Mouse (Mus musculus) limb, embryonic 14.5 days (tissue): ENCODE data around the gene Nhej1. TPM values are rescaled to one million over a fixed set of nuclear protein-coding genes. Genes with fewer than 3 reads are reported as not detected.

Experiments
- ATAC-seq: fragments of 200-750 bp; cut with Nextera tagmentation; 2 replicates; pipeline ENCODE4 v1.8.0; 2017; ENCODE audit warnings: low read depth, moderate number of reproducible peaks, moderate TSS enrichment; ENCODE audit not compliant: low FRiP score
- DNase-seq: peaks from one replicate; pipeline ENCODE4 v3.0.0-alpha.2; 2015; ENCODE audit warnings: low spot score
- H3K27ac ChIP-seq: fragments of 300-500 bp; sonication (generic); replicated peaks from 2 replicates; pipeline ENCODE4 v1.5.1; 2014; ENCODE audit warnings: low read depth, mild to moderate bottlenecking, low read length, moderate library complexity, mixed read lengths
- H3K27me3 ChIP-seq: fragments of 300-500 bp; sonication (generic); 2 replicates; pipeline ENCODE4 v1.6.1; 2014; ENCODE audit warnings: low read length, mixed read lengths; ENCODE audit not compliant: control insufficient read depth, insufficient read depth
- H3K36me3 ChIP-seq: fragments of 300-500 bp; sonication (generic); 2 replicates; pipeline ENCODE4 v1.6.1; 2014; ENCODE audit warnings: mild to moderate bottlenecking, low read length, moderate library complexity, mixed read lengths; ENCODE audit not compliant: control insufficient read depth, insufficient read depth
- H3K4me1 ChIP-seq: fragments of 300-500 bp; sonication (generic); 2 replicates; pipeline ENCODE4 v1.6.1; 2014; ENCODE audit warnings: antibody characterized with exemption, low read length, mixed read lengths; ENCODE audit not compliant: control insufficient read depth, insufficient read depth
- H3K4me2 ChIP-seq: fragments of 300-500 bp; sonication (generic); replicated peaks from 2 replicates; pipeline ENCODE4 v1.6.1; 2014; ENCODE audit warnings: low read depth, mild to moderate bottlenecking, low read length, moderate library complexity; ENCODE audit not compliant: severe bottlenecking
- H3K4me3 ChIP-seq: fragments of 300-500 bp; sonication (generic); replicated peaks from 2 replicates; pipeline ENCODE4 v1.5.1; 2014; ENCODE audit warnings: low read length
- H3K9ac ChIP-seq: fragments of 300-500 bp; sonication (generic); 2 replicates; pipeline ENCODE4 v1.6.1; 2014; ENCODE audit warnings: mild to moderate bottlenecking, low read depth, low read length, moderate library complexity; ENCODE audit not compliant: severe bottlenecking
- H3K9me3 ChIP-seq: fragments of 300-500 bp; sonication (generic); 2 replicates; pipeline ENCODE4 v1.6.1; 2016; ENCODE audit warnings: low read length; ENCODE audit not compliant: control insufficient read depth
- POLR2A ChIP-seq: fragments of 200-500 bp; IDR thresholded peaks from 2 replicates; pipeline ENCODE4 v1.8.0; 2012; ENCODE audit warnings: inconsistent platforms, mild to moderate bottlenecking, moderate library complexity, borderline replicate concordance; ENCODE audit not compliant: insufficient read depth, insufficient read length; ENCODE audit errors: extremely low read depth
- WGBS: fragments of 180-500 bp; shearing (Covaris S2); extraction: QIAGEN DNeasy Blood & Tissue Kit; methylation state at CpG from one replicate; pipeline ENCODE4 v1.1.7; 2014; 5-methylcytosine and 5-hydroxymethylcytosine counted together
- polyA plus RNA-seq, 2 experiments: library from polyadenylated mRNA; depleted of rRNA in 1 of 2; stranded (reverse) in 1 of 2; unstranded in 1 of 2; fragments of >200 nt; fragmentation: Nextera tagmentation in 1 of 2; extraction: Ambion mirVana in 1 of 2; gene quantifications; 2 replicates each; pipeline versions ENCODE4 v1.2.1 to v1.2.3; 2012 to 2014

Nhej1 gene
- polyA plus RNA-seq, 2 experiments: 4.8 to 7.8 TPM

DNA sequence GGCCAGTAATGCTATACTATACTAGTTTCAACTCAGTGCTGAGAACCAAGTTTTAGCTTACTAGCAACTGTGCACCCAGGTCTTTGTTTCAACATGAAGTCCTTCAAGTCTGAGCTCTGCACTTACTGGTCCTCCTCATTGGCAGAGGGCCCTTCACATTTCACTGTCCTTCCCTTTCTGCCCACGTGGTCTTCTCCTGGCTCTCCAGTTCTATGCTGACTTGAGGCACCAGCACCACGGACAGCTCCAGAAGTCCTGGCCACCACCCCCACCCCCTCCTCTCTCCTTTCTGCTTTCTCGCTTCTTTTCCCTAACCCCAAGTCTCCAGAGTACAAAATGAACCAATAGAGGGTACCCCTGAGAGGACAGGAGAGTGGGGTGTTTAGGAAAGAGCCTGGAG is 185.2 kb downstream of the Nhej1 start:
- ATAC-seq (no peak), DNase-seq (no peak)
- Histone ChIP-seq H3K27ac (no peak overlapping the region), H3K9ac (no peak overlapping the region), H3K9me3 (no peaks in the 10 kb centered on the region), H3K4me1 (no peaks in the 10 kb centered on the region), H3K4me2 (no peak overlapping the region), H3K27me3 (peaks cover 4% of the 10 kb centered on the region; the same call in 1 of the 2 replicates), H3K4me3 (no peak overlapping the region), H3K36me3 (no peaks in the 10 kb centered on the region)
- no peak for TF ChIP-seq POLR2A
- 0% methylated on average over 3 of the region's 3 CpGs for WGBS

DNA sequence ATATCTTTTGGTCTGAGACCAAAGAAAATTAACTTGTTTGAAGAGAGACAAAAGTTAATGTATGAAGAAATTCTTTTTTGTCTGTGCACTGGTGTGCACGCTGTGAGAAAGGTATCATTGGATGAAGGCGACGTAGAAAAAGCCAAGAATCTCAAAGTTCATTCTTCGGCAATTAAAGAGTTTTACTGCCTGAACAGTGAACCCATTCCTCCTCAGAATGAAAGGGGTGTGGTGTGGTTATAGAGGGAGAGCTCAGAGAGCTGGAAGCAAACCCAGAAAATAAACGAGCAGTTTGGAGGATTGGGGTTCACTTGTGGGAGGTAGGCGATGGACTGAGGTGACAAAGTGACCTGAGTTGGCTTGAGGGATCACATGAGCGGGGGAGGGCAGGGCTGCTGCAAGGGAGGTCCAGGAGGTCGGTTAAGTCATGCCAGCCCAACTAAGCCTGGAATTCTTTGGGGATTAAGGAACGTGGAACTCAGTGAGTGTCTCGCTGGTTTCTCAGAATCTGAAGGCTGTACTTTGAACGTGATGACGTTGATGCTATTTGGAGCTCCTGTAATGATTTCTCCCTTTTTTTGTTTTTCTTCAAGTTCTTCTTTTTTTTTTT is 188.7 kb downstream of the Nhej1 start:
- WGBS: 41% methylated on average over 12 of the region's 12 CpGs
- no peak overlapping the region for H3K4me3 ChIP-seq
- no peaks in the 10 kb centered on the region for H3K36me3 ChIP-seq
- H3K27ac ChIP-seq: no peak overlapping the region
- H3K9me3 ChIP-seq: no peaks in the 10 kb centered on the region
- no peak for TF ChIP-seq POLR2A
- no peaks in the 10 kb centered on the region for H3K4me1 ChIP-seq
- ATAC-seq (no peak), DNase-seq (no peak)
- H3K4me2 ChIP-seq: no peak overlapping the region
- no peak overlapping the region for H3K9ac ChIP-seq
- H3K27me3 ChIP-seq: peaks cover 9% of the 10 kb centered on the region; the same call in 1 of the 2 replicates

DNA sequence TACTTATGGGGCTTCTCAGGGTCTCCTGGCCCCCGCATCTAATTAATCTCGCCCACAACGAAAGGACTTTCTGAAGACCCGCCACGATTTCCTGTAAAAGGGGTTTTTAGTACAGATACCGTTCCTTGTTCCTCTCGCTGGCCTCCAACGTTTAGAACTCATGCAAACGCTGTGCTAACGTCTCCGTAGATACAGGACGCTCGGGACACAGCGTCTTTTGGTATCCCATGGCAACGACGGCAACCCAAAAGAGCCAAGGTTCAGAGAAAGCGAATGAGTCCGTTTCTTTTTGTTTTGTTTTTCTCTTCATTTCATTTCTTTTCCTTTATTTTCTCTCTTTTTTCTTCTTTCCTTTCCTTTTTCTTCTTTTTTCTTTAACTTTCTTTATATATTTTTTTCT is 189.6 kb downstream of the Nhej1 start, which contains the start of gene Cfap65:
TSS of gene Cfap65 (minus strand) at position 198 of the 400 bp plus-strand sequence.
- no peak within 1 kb of the TSS for H3K27ac ChIP-seq
- ATAC-seq (no peak), DNase-seq (peak; percentile 25)
- WGBS: 2% methylated on average over 18 of the region's 18 CpGs
- no peaks in the 10 kb centered on the region for H3K9me3 ChIP-seq
- peaks cover 9% of the 10 kb centered on the region; the same call in 1 of the 2 replicates for H3K27me3 ChIP-seq
- no peak for TF ChIP-seq POLR2A
- no peak within 1 kb of the TSS for H3K4me2 ChIP-seq
- no peaks in the 10 kb centered on the region for H3K4me1 ChIP-seq
- no peaks in the 10 kb centered on the region for H3K36me3 ChIP-seq
- H3K4me3 ChIP-seq: 0 out of 2 replicates have a peak within 1 kb of the TSS, but pooled peaks have one; percentile 1
- H3K9ac ChIP-seq: no peak within 1 kb of the TSS

DNA sequence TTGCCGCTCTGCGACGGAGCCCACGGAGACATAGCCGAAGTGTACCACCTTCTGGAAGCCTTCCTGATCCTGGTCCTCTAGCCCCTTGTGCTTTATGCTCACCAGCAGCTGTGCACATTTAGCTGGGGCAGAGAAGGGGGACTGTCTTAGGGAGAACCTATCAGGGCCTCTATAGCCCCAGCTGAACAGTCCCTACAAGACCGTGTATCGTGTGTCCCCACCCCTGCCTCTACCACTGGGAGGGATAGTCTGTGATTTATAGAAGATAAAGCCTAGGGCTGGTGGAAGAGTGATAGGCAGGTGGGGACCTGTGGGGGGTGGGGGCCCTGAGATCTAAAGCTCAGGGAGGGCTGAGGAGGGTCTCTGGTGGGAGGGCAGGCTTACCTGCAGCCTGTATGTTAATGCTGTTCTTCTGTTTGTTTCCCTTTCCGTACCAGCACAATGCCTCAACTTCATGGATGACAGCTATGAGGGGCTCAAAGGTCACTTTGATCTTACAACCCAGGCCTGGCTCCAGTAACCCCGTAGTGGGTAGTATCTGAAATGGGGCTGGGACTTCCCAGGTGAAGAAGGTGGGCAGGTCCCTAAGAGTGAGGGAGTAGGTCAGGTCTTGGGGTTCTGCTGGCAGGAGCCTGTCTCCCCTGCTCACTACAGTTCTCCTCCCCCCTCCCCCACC is 197.2 kb downstream of the Nhej1 start:
- Histone ChIP-seq H3K27ac (no peak overlapping the region), H3K9ac (no peak overlapping the region), H3K4me1 (no peaks in the 10 kb centered on the region), H3K9me3 (no peaks in the 10 kb centered on the region), H3K27me3 (no peaks in the 10 kb centered on the region), H3K4me3 (no peak overlapping the region), H3K36me3 (no peaks in the 10 kb centered on the region), H3K4me2 (no peak overlapping the region)
- no peak for TF ChIP-seq POLR2A
- ATAC-seq (no peak), DNase-seq (no peak)
- 77% methylated on average over 9 of the region's 9 CpGs for WGBS

DNA sequence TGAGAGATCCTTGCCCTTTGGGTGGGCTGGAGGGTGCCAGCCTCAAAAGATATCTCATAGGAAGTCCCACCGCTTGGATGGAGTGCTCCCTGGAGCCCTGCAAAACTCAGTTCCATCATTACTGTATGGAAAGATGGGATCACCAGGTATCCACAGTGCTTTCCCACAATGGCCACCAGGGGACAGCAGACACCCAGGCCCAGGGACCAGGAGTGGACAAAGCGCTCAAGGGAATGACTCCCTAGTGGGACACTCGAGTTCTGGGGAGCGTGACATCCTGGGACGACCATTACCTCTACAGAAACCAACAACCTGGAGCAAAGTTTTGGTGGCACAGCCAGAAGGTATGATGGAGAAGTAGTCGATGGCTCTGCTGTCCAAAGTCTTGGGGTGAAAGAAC is 198.3 kb downstream of the Nhej1 start:
- Histone ChIP-seq H3K9ac (no peak overlapping the region), H3K36me3 (no peaks in the 10 kb centered on the region), H3K9me3 (no peaks in the 10 kb centered on the region), H3K4me3 (no peak overlapping the region), H3K4me2 (no peak overlapping the region), H3K27me3 (no peaks in the 10 kb centered on the region), H3K4me1 (no peaks in the 10 kb centered on the region), H3K27ac (no peak overlapping the region)
- TF ChIP-seq POLR2A: no peak
- no peak for DNase-seq
- WGBS: 33% methylated on average over 6 of the region's 6 CpGs
- ATAC-seq: no peak
